Mouse (Mus musculus): ENCODE measurements around the gene Tst.

DNA sequence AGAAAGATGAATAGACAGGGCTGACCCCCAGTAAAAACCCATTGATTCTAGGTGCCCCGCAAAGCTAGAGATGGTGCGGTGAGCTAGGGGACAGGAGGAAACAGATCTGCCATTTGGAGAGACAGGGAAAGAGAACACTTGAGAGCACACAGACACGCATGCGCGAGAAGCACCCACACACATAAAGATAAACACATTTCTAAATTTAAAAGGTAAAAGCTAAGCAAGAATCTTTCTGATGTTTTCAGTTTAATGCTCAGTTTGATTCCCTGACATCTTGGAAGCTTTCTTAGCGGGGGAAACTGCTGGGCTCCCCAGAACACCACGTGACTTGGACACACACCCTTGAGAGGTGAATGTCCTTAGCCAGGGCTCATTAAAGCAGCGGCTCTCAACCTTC, 38.8 kb downstream of the Tst start:
- TF ChIP-seq GATA1 (IDR thresholded peaks at IDR 0.05; ENCODE audit: low read length) = no peak
- no peak for TF ChIP-seq TAL1 (IDR thresholded peaks at IDR 0.05; ENCODE audit: low read length)

Measured in erythroblast, embryonic 14.5 days (primary cell).